Mouse (Mus musculus): ENCODE measurements around the gene Ints3. TPM values are rescaled to one million over a fixed set of nuclear protein-coding genes. Genes with fewer than 3 reads are reported as not detected.
"Not testable (repeated sequence)": the region's sequence is repeated elsewhere in the genome, so short reads cannot be mapped to it uniquely, and the experiment has no call there.

Ints3 gene
- polyA plus RNA-seq, 1 experiment from 2014 or later, result 44.3 TPM

DNA sequence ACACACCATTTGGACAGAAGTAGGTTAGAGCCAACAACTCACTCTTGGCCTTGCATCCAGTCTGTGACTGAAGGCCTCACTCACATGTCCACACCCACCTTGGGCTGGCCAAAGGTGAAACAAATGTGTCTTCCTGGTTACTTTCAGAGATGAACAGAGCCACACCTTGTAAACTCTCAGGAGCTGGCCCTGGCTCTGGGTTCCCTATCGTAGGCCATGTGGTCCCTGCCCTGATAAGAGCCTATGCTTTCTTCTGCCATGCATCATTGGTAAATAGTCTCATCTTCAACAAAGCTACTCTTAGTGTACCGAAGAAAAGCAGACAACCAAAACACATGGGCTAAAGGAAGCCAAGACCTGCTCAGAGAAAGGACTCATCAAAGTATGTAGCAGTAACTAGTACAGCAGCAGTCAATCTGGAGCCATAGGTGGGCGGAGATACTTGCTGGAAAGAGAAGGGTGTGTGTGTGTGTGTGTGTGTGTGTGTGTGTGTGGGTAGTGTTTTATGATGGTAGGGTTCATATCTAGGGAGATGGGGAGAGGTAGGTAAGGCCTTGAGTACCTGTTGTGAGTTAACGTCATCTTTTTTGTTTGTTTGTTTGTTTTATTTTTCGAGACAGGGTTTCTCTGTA is 66.3 kb downstream of the Ints3 start:
- no peak for ATAC-seq (ENCODE audit: low FRiP score)

DNA sequence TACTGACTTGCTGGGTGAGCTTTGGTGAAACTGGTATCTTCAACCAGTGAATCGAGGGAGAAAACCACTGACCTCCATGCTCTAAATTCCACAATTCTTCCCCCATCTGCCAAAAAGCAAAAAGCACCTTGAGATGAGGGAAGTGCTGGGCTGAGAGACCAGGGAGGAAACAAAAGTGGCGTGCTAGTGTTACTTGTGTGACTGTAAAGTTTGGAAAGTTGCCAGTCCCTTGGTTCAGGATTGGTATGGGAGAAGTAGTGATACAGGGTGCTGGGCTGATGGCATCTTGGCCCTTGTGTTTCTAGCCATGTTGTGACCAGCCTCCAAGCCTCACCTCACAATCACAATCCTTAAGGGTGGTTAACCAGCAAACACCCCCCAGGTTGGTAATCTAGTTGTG is 71.1 kb downstream of the Ints3 start:
- no peak overlapping the region for H3K4me3 ChIP-seq
- H3K4me2 ChIP-seq (replicated peaks), result no peak overlapping the region
- ATAC-seq (ENCODE audit: low FRiP score), result no peak
- 85% methylated on average over 2 of the region's 2 CpGs for WGBS
- no peaks in the 10 kb centered on the region for H3K9me3 ChIP-seq (replicated peaks)
- no peak overlapping the region for H3K27ac ChIP-seq
- H3K36me3 ChIP-seq, result peaks cover 36% of the 10 kb centered on the region
- H3K4me1 ChIP-seq, result no peaks in the 10 kb centered on the region
- H3K27me3 ChIP-seq, result no peaks in the 10 kb centered on the region
- H3K9ac ChIP-seq, result no peak overlapping the region

More for the DNA sequence above, 66.3 kb downstream of the Ints3 start:
- H3K4me2 ChIP-seq (replicated peaks), result no peak overlapping the region
- no peak overlapping the region for H3K9ac ChIP-seq
- no peak overlapping the region for H3K27ac ChIP-seq
- 0 out of 2 replicates have a peak, but pooled peaks cover 4% of the 10 kb centered on the region for H3K4me1 ChIP-seq
- H3K27me3 ChIP-seq, result no peaks in the 10 kb centered on the region
- 93% methylated on average over 5 of the region's 5 CpGs for WGBS
- H3K9me3 ChIP-seq (replicated peaks), result no peaks in the 10 kb centered on the region
- H3K36me3 ChIP-seq, result peaks cover 6% of the 10 kb centered on the region; the same call in 1 of the 2 replicates
- no peak overlapping the region for H3K4me3 ChIP-seq

DNA sequence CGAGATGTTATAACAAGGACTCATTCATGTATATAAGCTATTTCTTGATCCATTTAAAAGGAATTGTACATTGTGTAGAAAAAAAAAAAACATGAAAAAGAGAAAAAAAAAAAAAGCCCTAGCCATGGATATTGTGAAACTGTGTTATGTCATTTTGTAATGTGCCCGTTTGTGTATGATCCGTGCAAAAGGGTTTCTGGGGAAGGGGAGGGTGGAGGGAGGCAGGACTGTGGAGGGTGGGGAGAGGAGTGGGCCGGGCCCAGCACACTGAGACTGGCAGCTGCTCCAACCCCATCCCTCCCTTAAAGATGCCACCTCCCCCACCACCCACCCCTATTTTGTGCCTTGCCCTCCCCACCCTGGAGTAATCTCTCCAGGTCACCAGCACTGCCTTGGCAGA is 71.9 kb downstream of the Ints3 start:
- H3K9me3 ChIP-seq (replicated peaks), result no peaks in the 10 kb centered on the region
- H3K4me1 ChIP-seq, result no peaks in the 10 kb centered on the region
- no peaks in the 10 kb centered on the region for H3K27me3 ChIP-seq
- ATAC-seq (ENCODE audit: low FRiP score), result no peak
- no peak overlapping the region for H3K27ac ChIP-seq
- 91% methylated on average over 3 of the region's 4 CpGs for WGBS
- no peak overlapping the region for H3K4me2 ChIP-seq (replicated peaks)
- peaks cover 45% of the 10 kb centered on the region for H3K36me3 ChIP-seq
- no peak overlapping the region for H3K9ac ChIP-seq
- no peak overlapping the region for H3K4me3 ChIP-seq

DNA sequence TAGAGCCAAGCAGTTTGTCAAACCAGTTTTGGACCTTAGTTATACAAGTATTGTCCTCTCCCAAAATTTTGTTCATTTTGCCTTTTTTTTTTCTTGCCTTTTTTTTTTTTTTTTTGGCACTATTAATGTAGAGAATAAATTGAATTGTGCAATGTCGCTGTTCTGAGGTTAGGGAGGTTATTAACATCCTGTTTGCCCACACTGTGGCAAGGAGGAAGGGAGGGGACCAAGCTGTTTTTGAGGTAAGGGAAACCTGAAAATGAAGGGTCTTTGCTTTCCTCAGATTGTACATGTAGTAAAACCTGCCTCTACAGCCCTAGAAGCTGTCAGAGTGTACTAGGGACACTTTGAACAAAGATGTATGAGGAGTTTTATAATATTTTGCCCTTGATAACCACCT is 74.2 kb downstream of the Ints3 start:
- peaks cover 65% of the 10 kb centered on the region for H3K36me3 ChIP-seq
- no peak overlapping the region for H3K27ac ChIP-seq
- WGBS, result 100% methylated on average over 1 of the region's 1 CpGs
- H3K27me3 ChIP-seq, result no peaks in the 10 kb centered on the region
- no peaks in the 10 kb centered on the region for H3K9me3 ChIP-seq (replicated peaks)
- no peak overlapping the region for H3K9ac ChIP-seq
- no peaks in the 10 kb centered on the region for H3K4me1 ChIP-seq
- no peak for ATAC-seq (ENCODE audit: low FRiP score)
- H3K4me2 ChIP-seq (replicated peaks), result no peak overlapping the region
- H3K4me3 ChIP-seq, result no peak overlapping the region

DNA sequence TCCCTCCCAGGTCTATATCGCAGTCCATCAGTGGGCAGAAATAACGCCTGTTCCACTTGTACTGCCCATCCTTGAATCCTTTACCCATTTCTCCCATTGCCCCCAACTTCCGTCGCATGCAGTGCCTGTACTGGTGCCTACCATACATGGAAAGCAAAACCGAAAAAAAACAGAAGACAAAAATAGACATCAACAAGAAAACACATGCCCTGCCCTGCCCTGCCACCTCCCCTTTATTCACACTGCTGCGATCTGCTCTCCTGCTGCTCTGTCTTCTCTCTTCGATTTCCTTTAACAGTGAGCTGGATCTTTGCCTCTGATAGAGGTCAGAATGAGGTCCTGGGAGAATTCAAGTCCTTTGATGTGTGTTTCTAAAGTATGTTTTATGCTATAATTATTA is 75.5 kb downstream of the Ints3 start:
- Histone ChIP-seq H3K9me3 (replicated peaks) (no peaks in the 10 kb centered on the region), H3K27me3 (no peaks in the 10 kb centered on the region), H3K4me3 (no peak overlapping the region), H3K4me1 (no peaks in the 10 kb centered on the region), H3K36me3 (peaks cover 77% of the 10 kb centered on the region), H3K4me2 (replicated peaks) (no peak overlapping the region), H3K9ac (no peak overlapping the region), H3K27ac (no peak overlapping the region)
- WGBS, result 91% methylated on average over 7 of the region's 7 CpGs
- no peak for ATAC-seq (ENCODE audit: low FRiP score)

DNA sequence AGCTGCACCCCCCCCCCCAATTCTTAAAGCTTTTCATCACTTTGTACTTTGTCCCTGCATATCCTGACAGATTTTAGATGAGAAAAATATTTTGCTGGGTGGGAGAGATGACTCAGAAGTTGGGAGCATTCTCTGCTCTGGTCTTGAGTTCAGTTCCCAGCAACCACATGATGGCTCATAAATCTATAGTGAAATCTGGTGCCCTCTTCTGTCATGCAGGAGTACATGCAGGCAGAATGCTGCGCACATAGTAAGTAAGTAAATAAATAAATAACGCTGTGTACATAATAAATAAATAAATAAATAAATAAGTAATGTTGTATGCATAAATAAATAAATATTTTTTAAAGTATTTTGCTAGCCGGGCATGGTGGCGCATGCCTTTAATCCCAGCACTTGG is 85.6 kb downstream of the Ints3 start:
- H3K27me3 ChIP-seq, result no peaks in the 10 kb centered on the region
- WGBS, result 97% methylated on average over 4 of the region's 4 CpGs
- H3K27ac ChIP-seq, result no peak overlapping the region
- H3K4me3 ChIP-seq, result no peak overlapping the region
- no peak for ATAC-seq (ENCODE audit: low FRiP score)
- peaks cover 55% of the 10 kb centered on the region for H3K36me3 ChIP-seq
- H3K4me1 ChIP-seq, result no peaks in the 10 kb centered on the region
- H3K9me3 ChIP-seq (replicated peaks), result no peaks in the 10 kb centered on the region
- no peak overlapping the region for H3K9ac ChIP-seq
- no peak overlapping the region for H3K4me2 ChIP-seq (replicated peaks)

DNA sequence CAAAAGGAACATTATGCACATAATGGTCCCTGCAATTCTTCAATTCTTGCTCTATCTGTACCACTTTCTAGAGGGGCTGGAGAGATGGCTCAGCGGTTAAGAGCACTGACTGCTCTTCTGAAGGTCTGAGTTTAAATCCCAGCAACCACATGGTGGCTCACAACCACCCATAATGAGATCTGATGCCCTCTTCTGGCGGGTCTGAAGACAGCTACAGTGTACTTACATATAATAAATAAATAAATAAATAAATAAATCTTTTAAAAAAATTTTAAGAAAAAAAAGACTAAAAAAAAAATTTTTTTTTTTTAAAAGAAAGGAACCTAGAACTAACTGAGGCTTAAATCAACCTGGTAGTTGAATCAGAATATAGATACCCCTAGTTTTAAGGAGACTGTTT is 90.6 kb downstream of the Ints3 start:
- H3K4me3 ChIP-seq; H3K9ac ChIP-seq; H3K4me2 ChIP-seq (replicated peaks); H3K9me3 ChIP-seq (replicated peaks); H3K27me3 ChIP-seq; ATAC-seq (ENCODE audit: low FRiP score); H3K4me1 ChIP-seq; H3K27ac ChIP-seq: not testable (repeated sequence)
- whole genome bisulfite sequencing, result 53% methylated on average over 2 of the region's 2 CpGs
- peaks cover 33% of the 10 kb centered on the region for H3K36me3 ChIP-seq

Other genes with a start within 250 kb of the Ints3 start
- gene Rps27, start 220.0 kb downstream of the Ints3 start, polyA plus RNA-seq (2016; fragmentation: Nextera tagmentation; extraction: Ambion mirVana), result 728 and 1,010 TPM in 2 replicates
- gene Rab13, start 219.9 kb downstream of the Ints3 start, polyA plus RNA-seq (2016; fragmentation: Nextera tagmentation; extraction: Ambion mirVana), result 26.9 and 27.4 TPM in 2 replicates
- 81.7 and 94.8 TPM in 2 replicates for gene Jtb, start 202.0 kb downstream of the Ints3 start, polyA plus RNA-seq (2016; fragmentation: Nextera tagmentation; extraction: Ambion mirVana)
- gene Creb3l4, start 190.1 kb downstream of the Ints3 start, polyA plus RNA-seq (2016; fragmentation: Nextera tagmentation; extraction: Ambion mirVana), result 4.8 and 5.3 TPM in 2 replicates
- gene Slc39a1, start 185.4 kb downstream of the Ints3 start, polyA plus RNA-seq (2016; fragmentation: Nextera tagmentation; extraction: Ambion mirVana), result 46.8 and 46.9 TPM in 2 replicates
- 20.5 and 25.8 TPM in 2 replicates for gene Crtc2, start 179.5 kb downstream of the Ints3 start, polyA plus RNA-seq (2016; fragmentation: Nextera tagmentation; extraction: Ambion mirVana)
- gene Dennd4b, start 168.4 kb downstream of the Ints3 start, polyA plus RNA-seq (2016; fragmentation: Nextera tagmentation; extraction: Ambion mirVana), result 6.2 and 6.7 TPM in 2 replicates
- gene Gatad2b, start 140.4 kb downstream of the Ints3 start, polyA plus RNA-seq (2016; fragmentation: Nextera tagmentation; extraction: Ambion mirVana), result 14.2 and 17.1 TPM in 2 replicates
- 32.9 and 35.3 TPM in 2 replicates for gene Slc27a3, start 43.7 kb downstream of the Ints3 start, polyA plus RNA-seq (2016; fragmentation: Nextera tagmentation; extraction: Ambion mirVana)
- gene Npr1, start 32.2 kb upstream of the Ints3 start, polyA plus RNA-seq (2016; fragmentation: Nextera tagmentation; extraction: Ambion mirVana), result 3.8 and 4.1 TPM in 2 replicates
- gene Ilf2, start 42.5 kb upstream of the Ints3 start, polyA plus RNA-seq (2016; fragmentation: Nextera tagmentation; extraction: Ambion mirVana), result 292 and 310 TPM in 2 replicates
- gene Snapin, start 57.4 kb upstream of the Ints3 start, polyA plus RNA-seq (2016; fragmentation: Nextera tagmentation; extraction: Ambion mirVana), result 80.6 and 89.5 TPM in 2 replicates
- gene Chtop, start 75.9 kb upstream of the Ints3 start, polyA plus RNA-seq (2016; fragmentation: Nextera tagmentation; extraction: Ambion mirVana), result 203 and 218 TPM in 2 replicates
- gene S100a1, start 80.8 kb upstream of the Ints3 start, polyA plus RNA-seq (2016; fragmentation: Nextera tagmentation; extraction: Ambion mirVana), result 5.8 and 13.4 TPM in 2 replicates
- 15.3 and 16.4 TPM in 2 replicates for gene S100a13, start 80.8 kb upstream of the Ints3 start, polyA plus RNA-seq (2016; fragmentation: Nextera tagmentation; extraction: Ambion mirVana)
- 0.66 TPM in 1 of 2 replicates, not detected in the other for gene S100a14, start 93.2 kb upstream of the Ints3 start, polyA plus RNA-seq (2016; fragmentation: Nextera tagmentation; extraction: Ambion mirVana)
- 40.0 and 45.8 TPM in 2 replicates for gene S100a16, start 103.6 kb upstream of the Ints3 start, polyA plus RNA-seq (2016; fragmentation: Nextera tagmentation; extraction: Ambion mirVana)
- 0.59 and 0.63 TPM in 2 replicates for gene S100a3, start 127.0 kb upstream of the Ints3 start, polyA plus RNA-seq (2016; fragmentation: Nextera tagmentation; extraction: Ambion mirVana)
- not detected in 2 replicates for gene S100a2, start 156.6 kb upstream of the Ints3 start, polyA plus RNA-seq (2016; fragmentation: Nextera tagmentation; extraction: Ambion mirVana)
- gene Gm42674, start 168.3 kb upstream of the Ints3 start, polyA plus RNA-seq (2016; fragmentation: Nextera tagmentation; extraction: Ambion mirVana), result not detected in 2 replicates
- gene S100a4, start 170.1 kb upstream of the Ints3 start, polyA plus RNA-seq (2016; fragmentation: Nextera tagmentation; extraction: Ambion mirVana), result 1.2 and 1.3 TPM in 2 replicates
- gene S100a5, start 174.9 kb upstream of the Ints3 start, polyA plus RNA-seq (2016; fragmentation: Nextera tagmentation; extraction: Ambion mirVana), result not detected in 2 replicates
- 28.5 and 30.3 TPM in 2 replicates for gene S100a6, start 179.3 kb upstream of the Ints3 start, polyA plus RNA-seq (2016; fragmentation: Nextera tagmentation; extraction: Ambion mirVana)
- gene S100a7a, start 220.4 kb upstream of the Ints3 start, polyA plus RNA-seq (2016; fragmentation: Nextera tagmentation; extraction: Ambion mirVana), result not detected in 2 replicates
- gene S100a8, start 235.4 kb upstream of the Ints3 start, polyA plus RNA-seq (2016; fragmentation: Nextera tagmentation; extraction: Ambion mirVana), result 8.2 and 19.4 TPM in 2 replicates

Measured in hindbrain, embryonic 12.5 days (tissue).